In the genomic region with DNA sequence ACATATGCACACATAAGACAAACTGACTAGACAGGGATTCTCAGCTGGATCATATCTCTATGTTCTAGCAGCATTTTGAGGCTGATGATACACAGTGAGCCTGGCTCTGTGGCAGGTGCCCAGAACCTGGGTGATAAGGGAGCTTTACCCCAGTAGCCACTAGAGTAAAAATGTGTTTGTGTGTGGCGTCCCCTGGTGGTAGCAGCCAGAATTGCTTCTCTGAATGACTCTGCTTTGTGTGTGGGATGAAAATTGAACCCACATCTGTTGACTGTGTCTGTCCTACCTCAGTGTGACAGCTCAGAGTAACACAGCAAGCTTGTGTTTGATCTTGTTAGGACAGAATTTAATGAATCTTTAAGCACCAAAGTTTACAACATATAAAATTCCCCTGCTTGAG, we compare ENCODE assay signal across 10 mouse cellular contexts. TPM values are rescaled to one million over a fixed set of nuclear protein-coding genes. Genes with fewer than 3 reads are reported as not detected.
DNase-seq lines count a peak whose midpoint lies in the region; ATAC-seq and TF ChIP-seq lines count a peak whose summit lies in the region.
"Not testable (repeated sequence)": the region's sequence is repeated elsewhere in the genome, so short reads cannot be mapped to it uniquely, and the experiment has no call there.
"Had no signal": no experiment of that assay in that cellular context is flagged by ENCODE, and none has a peak within 500 bp of the region (broad histone marks: within the 10 kb centered on the region; RNA-seq: fewer than 3 reads in every experiment).

No protein-coding gene starts in this region.

- H3K4me2 ChIP-seq in kidney, embryonic 14.5 days (replicated peaks; ENCODE audit: low read depth, low read length); limb, embryonic 11.5 days (ENCODE audit: low read depth, severe bottlenecking); stomach, postnatal 0 days (replicated peaks; ENCODE audit: low read depth): not testable (repeated sequence)

- peak; percentile 85 for TF ChIP-seq CTCF in stomach, postnatal 0 days (IDR thresholded peaks at IDR 0.05; ENCODE audit: low read depth)

- H3K9ac ChIP-seq in kidney, embryonic 14.5 days (ENCODE audit: low read depth, low read length); limb, embryonic 11.5 days (ENCODE audit: low read length); stomach, postnatal 0 days (ENCODE audit: low read length): not testable (repeated sequence)

- 0% methylated on average over 1 of the region's 1 CpGs for WGBS in kidney, embryonic 14.5 days
- 0% methylated on average over 1 of the region's 1 CpGs for WGBS in limb, embryonic 11.5 days
- WGBS in stomach, postnatal 0 days = 0% methylated on average over 1 of the region's 1 CpGs

- not testable (repeated sequence) for H3K4me3 ChIP-seq in kidney, embryonic 14.5 days (ENCODE audit: low read length); limb, embryonic 11.5 days (ENCODE audit: low read depth, low read length); stomach, postnatal 0 days (ENCODE audit: low read depth, low read length)

- not testable (repeated sequence) for TF ChIP-seq EP300 in stomach, postnatal 0 days (optimal IDR thresholded peaks at IDR 0.05)

- ATAC-seq in kidney, embryonic 14.5 days (ENCODE audit: low FRiP score, low TSS enrichment) = peak; percentile 42
- peak; percentile 71 for ATAC-seq in limb, embryonic 11.5 days (ENCODE audit: insufficient number of reproducible peaks, low FRiP score, low TSS enrichment, low read depth)
- not testable (repeated sequence) for ATAC-seq in stomach, postnatal 0 days (ENCODE audit: low FRiP score, low TSS enrichment)

- not testable (repeated sequence) for H3K27ac ChIP-seq in kidney, embryonic 14.5 days (ENCODE audit: low read depth, low read length); limb, embryonic 11.5 days (replicated peaks; ENCODE audit: low read depth, low read length); stomach, postnatal 0 days (replicated peaks)

- H3K4me1 ChIP-seq in kidney, embryonic 14.5 days (ENCODE audit: control insufficient read depth, insufficient read depth, low read length); limb, embryonic 11.5 days (ENCODE audit: control insufficient read depth, insufficient read depth, low read length); stomach, postnatal 0 days (replicated peaks; ENCODE audit: control insufficient read depth, insufficient read depth): not testable (repeated sequence)

- DNase-seq in B cell, adult 2 months = peak; percentile 71 to 72
- peak; percentile 67 for DNase-seq in adrenal gland, postnatal 25 days
- peak; percentile 91 for DNase-seq in embryo, embryonic 10.5 days (ENCODE audit: low spot score)
- DNase-seq in heart, adult 11 months = peak; percentile 90
- peak; percentile 91 for DNase-seq in limb, embryonic 11.5 days (ENCODE audit: low spot score)
- peak; percentile 84 for DNase-seq in neural tube, embryonic 10.5 days (ENCODE audit: extremely low spot score, low spot score)
- peak; percentile 80 for DNase-seq in stomach, postnatal 0 days (ENCODE audit: low spot score)

- not testable (repeated sequence) for H3K9me3 ChIP-seq in kidney, embryonic 14.5 days (ENCODE audit: control insufficient read depth, low read length); limb, embryonic 11.5 days (ENCODE audit: control insufficient read depth, low read length); stomach, postnatal 0 days (ENCODE audit: control insufficient read depth, low read length)

- peaks cover 39% of the 10 kb centered on the region for H3K27me3 ChIP-seq in kidney, embryonic 14.5 days (ENCODE audit: control insufficient read depth, insufficient read depth, low read length)
- peaks cover 23% of the 10 kb centered on the region for H3K27me3 ChIP-seq in limb, embryonic 11.5 days (ENCODE audit: control insufficient read depth, insufficient read depth, low read length)
- H3K27me3 ChIP-seq in stomach, postnatal 0 days (ENCODE audit: control insufficient read depth, insufficient read depth, low read length) = peaks cover 12% of the 10 kb centered on the region

- H3K36me3 ChIP-seq in kidney, embryonic 14.5 days (ENCODE audit: control insufficient read depth, insufficient read depth, low read length); limb, embryonic 11.5 days (ENCODE audit: control insufficient read depth, insufficient read depth, low read length); stomach, postnatal 0 days (ENCODE audit: control insufficient read depth, insufficient read depth, low read length): not testable (repeated sequence)

RNA-seq across cellular contexts. Expression of a gene that starts 2.2 kb away (rescaled TPM):
- total RNA-seq in adrenal gland, postnatal 25 days (2021) = not detected in 2 replicates
- polyA plus RNA-seq in kidney, embryonic 14.5 days (2014; fragmentation: Nextera tagmentation; extraction: Ambion mirVana) = 4.4 and 5.8 TPM in 2 replicates
- polyA plus RNA-seq in limb, embryonic 11.5 days (2014; fragmentation: Nextera tagmentation; extraction: Ambion mirVana) = 18.8 and 19.8 TPM in 2 replicates
- polyA plus RNA-seq in stomach, postnatal 0 days (2015; fragmentation: Nextera tagmentation; extraction: Ambion mirVana) = 0.05 and 0.23 TPM in 2 replicates
- total RNA-seq: monocyte, adult 5-6 weeks had no signal

RNA-seq across cellular contexts. Expression of a gene that starts 44.5 kb away (rescaled TPM):
- total RNA-seq in adrenal gland, postnatal 25 days (2021) = 20.6 and 30.1 TPM in 2 replicates
- polyA plus RNA-seq in kidney, embryonic 14.5 days (2014; fragmentation: Nextera tagmentation; extraction: Ambion mirVana) = 0.67 and 1.2 TPM in 2 replicates
- polyA plus RNA-seq in limb, embryonic 11.5 days (2014; fragmentation: Nextera tagmentation; extraction: Ambion mirVana) = 48.0 and 53.9 TPM in 2 replicates
- polyA plus RNA-seq in stomach, postnatal 0 days (2015; fragmentation: Nextera tagmentation; extraction: Ambion mirVana) = 77.8 and 78.1 TPM in 2 replicates

RNA-seq across cellular contexts. Expression of a gene that starts 55.6 kb away (rescaled TPM):
- not detected in 2 replicates for total RNA-seq in adrenal gland, postnatal 25 days (2021)
- not detected in 2 replicates for polyA plus RNA-seq in kidney, embryonic 14.5 days (2014; fragmentation: Nextera tagmentation; extraction: Ambion mirVana)
- polyA plus RNA-seq in limb, embryonic 11.5 days (2014; fragmentation: Nextera tagmentation; extraction: Ambion mirVana) = not detected in 2 replicates
- not detected in 2 replicates for polyA plus RNA-seq in stomach, postnatal 0 days (2015; fragmentation: Nextera tagmentation; extraction: Ambion mirVana)
- total RNA-seq: monocyte, adult 5-6 weeks had no signal
- polyA plus RNA-seq: heart, embryonic 15.5 days had no signal

Comparison
In these comparisons a context has a peak if more than half of its experiments do, and no peak if none do; other contexts are left out.
1. RNA of a gene that starts 44.5 kb away (polyA plus RNA-seq): 77.8 to 78.1 TPM in stomach, postnatal 0 days and 48.0 to 53.9 TPM in limb, embryonic 11.5 days; 0.67 to 1.2 TPM in kidney, embryonic 14.5 days; every median in the first group is over 10 times any median in the second.
2. Peak in every context shown above with its lines, with median percentiles within 50 percentile points of each other: DNase-seq.